Mouse (Mus musculus) neural tube, embryonic 14.5 days (tissue): ENCODE results near the gene Gm13275. TPM values are rescaled to one million over a fixed set of nuclear protein-coding genes. Genes with fewer than 3 reads are reported as not detected.

Experiments
- polyA plus RNA-seq: library from polyadenylated mRNA; unstranded; fragments of >200 nt; fragmentation: Nextera tagmentation; extraction: Ambion mirVana; gene quantifications from 2 replicates; pipeline ENCODE4 v1.2.1, GENCODE M21; 2014

The Gm13275 gene
- polyA plus RNA-seq, 1 experiment from 2014 or later = not detected

Other genes starting within 250 kb of the Gm13275 start
- gene Ifna15, start 236.2 kb upstream of the Gm13275 start, polyA plus RNA-seq = not detected in 2 replicates
- gene Ifna14, start 222.7 kb upstream of the Gm13275 start, polyA plus RNA-seq = not detected in 2 replicates
- gene Ifna9, start 202.1 kb upstream of the Gm13275 start, polyA plus RNA-seq = not detected in 2 replicates
- gene Ifna12, start 191.1 kb upstream of the Gm13275 start, polyA plus RNA-seq = not detected in 2 replicates
- gene C87499, start 160.1 kb upstream of the Gm13275 start, polyA plus RNA-seq = not detected in 2 replicates
- not detected in 2 replicates for gene Ifna13, start 150.0 kb upstream of the Gm13275 start, polyA plus RNA-seq
- gene Ifna16, start 117.6 kb upstream of the Gm13275 start, polyA plus RNA-seq = not detected in 2 replicates
- gene Ifna2, start 110.6 kb upstream of the Gm13275 start, polyA plus RNA-seq = not detected in 2 replicates
- not detected in 2 replicates for gene Ifnab, start 103.1 kb upstream of the Gm13275 start, polyA plus RNA-seq
- gene Gm26566, start 72.7 kb upstream of the Gm13275 start, polyA plus RNA-seq = 1.6 and 2.6 TPM in 2 replicates
- gene Klhl9, start 72.0 kb upstream of the Gm13275 start, polyA plus RNA-seq = 129 and 164 TPM in 2 replicates
- not detected in 2 replicates for gene Gm13271, start 39.6 kb upstream of the Gm13275 start, polyA plus RNA-seq
- not detected in 2 replicates for gene Gm13283, start 34.4 kb upstream of the Gm13275 start, polyA plus RNA-seq
- not detected in 2 replicates for gene Gm13290, start 20.7 kb upstream of the Gm13275 start, polyA plus RNA-seq
- gene Gm13289, start 17.6 kb upstream of the Gm13275 start, polyA plus RNA-seq = not detected in 2 replicates
- gene Gm13272, start 14.6 kb upstream of the Gm13275 start, polyA plus RNA-seq = not detected in 2 replicates
- gene Ifnz, start 12.4 kb upstream of the Gm13275 start, polyA plus RNA-seq = not detected in 2 replicates
- not detected in 2 replicates for gene Gm13276, start 8.8 kb upstream of the Gm13275 start, polyA plus RNA-seq
- gene Gm13277, start 5.9 kb upstream of the Gm13275 start, polyA plus RNA-seq = not detected in 2 replicates
- gene Gm13278, start 2.9 kb upstream of the Gm13275 start, polyA plus RNA-seq = not detected in 2 replicates
- gene Gm13279, start 2.9 kb downstream of the Gm13275 start, polyA plus RNA-seq = not detected in 2 replicates
- not detected in 2 replicates for gene Gm13285, start 5.2 kb downstream of the Gm13275 start, polyA plus RNA-seq
- gene Gm13287, start 8.8 kb downstream of the Gm13275 start, polyA plus RNA-seq = not detected in 2 replicates
- gene Gm13288, start 11.0 kb downstream of the Gm13275 start, polyA plus RNA-seq = not detected in 2 replicates
- gene Ifna7, start 21.7 kb downstream of the Gm13275 start, polyA plus RNA-seq = not detected in 2 replicates
- not detected in 2 replicates for gene Ifna11, start 25.5 kb downstream of the Gm13275 start, polyA plus RNA-seq
- gene Ifna6, start 32.9 kb downstream of the Gm13275 start, polyA plus RNA-seq = not detected in 2 replicates
- not detected in 2 replicates for gene Ifna5, start 41.0 kb downstream of the Gm13275 start, polyA plus RNA-seq
- not detected in 2 replicates for gene Ifna4, start 47.4 kb downstream of the Gm13275 start, polyA plus RNA-seq
- gene Ifna1, start 55.6 kb downstream of the Gm13275 start, polyA plus RNA-seq = not detected in 2 replicates
- not detected in 2 replicates for gene Ifne, start 85.7 kb downstream of the Gm13275 start, polyA plus RNA-seq